Mouse (Mus musculus) heart, postnatal 36 days (tissue): Measurements from ENCODE around the gene Tmem240. TPM values are rescaled to one million over a fixed set of nuclear protein-coding genes. Genes with fewer than 3 reads are reported as not detected.
A peak's percentile ranks its signal among the peaks of the same experiment; 100 is the strongest.
"Not testable (repeated sequence)": the region's sequence is repeated elsewhere in the genome, so short reads cannot be mapped to it uniquely, and the experiment has no call there.

Experiments
- DNase-seq, 2 experiments: peaks; one replicate each; pipeline ENCODE4 v3.0.0; 2021 to 2022
- intact Hi-C: fragments of 180-260 bp; cut with DNase I; formaldehyde crosslinking; loops from one replicate; pipeline ENCODE4 v1.15.1; 2025
- total RNA-seq, 2 experiments: library from RNA; stranded (reverse); gene quantifications; 2 replicates each; pipeline ENCODE4 v1.2.3; 2021

The Tmem240 gene
- total RNA-seq, 2 experiments from 2014 or later: 0.19 to 0.42 TPM

- DNase-seq: no peak
- intact Hi-C loops: loop anchor here (1.0 kb wide), 1 partner anchor 15 kb away; no protein-coding TSS in a partner anchor
Measured at GRCm38 (mm10) chr4:155769496-155769879, 34.9 kb downstream of the Tmem240 start.

GRCm38 (mm10) chr4:155769880-155770512 lies 35.4 kb downstream of the Tmem240 start:
- intact Hi-C loops: loop anchor here (1.0 to 2.0 kb wide), 2 partner anchors 14 to 49 kb away; no protein-coding TSS in a partner anchor

GRCm38 (mm10) chr4:155770626-155771025 lies 36.0 kb downstream of the Tmem240 start:
- intact Hi-C loops: loop anchor here (2.0 kb wide), 1 partner anchor 50 kb away; no protein-coding TSS in a partner anchor
- no peak for DNase-seq

More at GRCm38 (mm10) chr4:155769880-155770512, 35.4 kb downstream of the Tmem240 start:
- DNase-seq: peak; percentile 93 to 96

GRCm38 (mm10) chr4:155771706-155772105 lies 37.1 kb downstream of the Tmem240 start:
- no peak for DNase-seq
- intact Hi-C loops: loop anchor here (2.0 kb wide), 1 partner anchor 51 kb away; no protein-coding TSS in a partner anchor

GRCm38 (mm10) chr4:155772786-155773185 lies 38.2 kb downstream of the Tmem240 start:
- DNase-seq: no peak
- intact Hi-C loops: no loop called here

- DNase-seq: no peak
- intact Hi-C loops: no loop called here
Measured at GRCm38 (mm10) chr4:155773335-155774078, 38.9 kb downstream of the Tmem240 start.

- DNase-seq: peak; percentile 89 to 91
- intact Hi-C loops: no loop called here
Measured at GRCm38 (mm10) chr4:155774280-155774754, 39.7 kb downstream of the Tmem240 start, which contains the start of gene Vwa1. Gene Vwa1, minus strand, starts transcription at chr4:155774698.

- peak; percentile 82 to 83 for DNase-seq
- intact Hi-C loops: no loop called here
Measured at GRCm38 (mm10) chr4:155774971-155775740, 40.6 kb downstream of the Tmem240 start.

GRCm38 (mm10) chr4:155775855-155776254 lies 41.3 kb downstream of the Tmem240 start:
- intact Hi-C loops: no loop called here
- peak; percentile 52 to 63 for DNase-seq

- DNase-seq: no peak
- intact Hi-C loops: no loop called here
Measured at GRCm38 (mm10) chr4:155776704-155777335, 42.2 kb downstream of the Tmem240 start.

GRCm38 (mm10) chr4:155777816-155778215 lies 43.2 kb downstream of the Tmem240 start:
- no peak for DNase-seq
- intact Hi-C loops: no loop called here

GRCm38 (mm10) chr4:155779498-155779897 lies 44.9 kb downstream of the Tmem240 start:
- intact Hi-C loops: no loop called here
- no peak for DNase-seq

- peak; percentile 76 to 78 for DNase-seq
- intact Hi-C loops: no loop called here
Measured at GRCm38 (mm10) chr4:155780895-155781294, 46.3 kb downstream of the Tmem240 start.

- intact Hi-C loops: loop anchor here (1.0 to 2.0 kb wide), 2 partner anchors 14 to 63 kb away; no protein-coding TSS in a partner anchor
- DNase-seq: no peak
Measured at GRCm38 (mm10) chr4:155783486-155784080, 49.0 kb downstream of the Tmem240 start.

- DNase-seq: peak; percentile 79 to 88
- intact Hi-C loops: loop anchor here (1.0 to 2.0 kb wide), 2 partner anchors 15 to 63 kb away; no protein-coding TSS in a partner anchor
Measured at GRCm38 (mm10) chr4:155784081-155784701, 49.6 kb downstream of the Tmem240 start.

GRCm38 (mm10) chr4:155785246-155785645 lies 50.6 kb downstream of the Tmem240 start:
- DNase-seq: no peak
- intact Hi-C loops: loop anchor here (2.0 kb wide), 1 partner anchor 64 kb away; no protein-coding TSS in a partner anchor

GRCm38 (mm10) chr4:155785819-155786218 lies 51.2 kb downstream of the Tmem240 start, which contains the start of gene Tmem88b:
Gene Tmem88b, minus strand, starts transcription at chr4:155785874.
- intact Hi-C loops: loop anchor here (2.0 kb wide), 1 partner anchor 65 kb away; no protein-coding TSS in a partner anchor
- no peak for DNase-seq

- intact Hi-C loops: no loop called here
Measured at GRCm38 (mm10) chr4:155788300-155788699, 53.7 kb downstream of the Tmem240 start.

GRCm38 (mm10) chr4:155788833-155789232 lies 54.2 kb downstream of the Tmem240 start:
- intact Hi-C loops, DNase-seq: not testable (repeated sequence)

More at GRCm38 (mm10) chr4:155788300-155788699, 53.7 kb downstream of the Tmem240 start:
- no peak for DNase-seq
